20 mouse cellular contexts compared by ENCODE assay signal in the genomic region with DNA sequence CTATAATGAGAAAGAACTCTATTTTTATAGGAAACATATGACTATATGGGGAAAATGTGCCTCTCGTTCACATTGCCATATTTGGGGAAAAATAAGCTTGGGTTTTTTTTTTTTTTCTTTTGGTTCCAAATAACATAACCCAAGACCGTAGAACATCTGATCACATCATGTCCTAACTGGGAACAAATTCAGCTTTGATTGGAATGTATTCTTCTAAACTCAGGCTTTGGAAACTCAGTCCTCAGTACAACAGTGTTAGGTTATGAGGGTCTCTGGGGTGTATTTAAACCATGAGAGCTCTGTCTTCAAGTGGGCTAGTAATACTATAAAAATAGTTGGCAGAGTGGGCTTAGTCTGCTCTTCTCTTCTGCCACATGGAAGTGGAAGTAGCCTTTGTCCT.
A peak's percentile ranks its signal among the peaks of the same experiment; 100 is the strongest.
DNase-seq lines count a peak whose midpoint lies in the region; ATAC-seq and TF ChIP-seq lines count a peak whose summit lies in the region.
"Had no signal": no experiment of that assay in that cellular context is flagged by ENCODE, and none has a peak within 500 bp of the region (broad histone marks: within the 10 kb centered on the region; RNA-seq: fewer than 3 reads in every experiment).

No protein-coding gene starts in this region.

- no peak overlapping the region for H3K4me2 ChIP-seq in limb, embryonic 14.5 days (replicated peaks; ENCODE audit: low read depth, low read length, severe bottlenecking)
- H3K4me2 ChIP-seq in embryonic facial prominence, embryonic 15.5 days (replicated peaks): no peak overlapping the region
- H3K4me2 ChIP-seq: embryonic facial prominence, embryonic 12.5 days; forebrain, embryonic 13.5 days; forebrain, embryonic 15.5 days had no signal

- peak; percentile 34 for DNase-seq in limb, embryonic 14.5 days (ENCODE audit: low spot score)
- DNase-seq in limb, embryonic 10.5 days (ENCODE audit: low spot score): no peak
- no peak for DNase-seq in left cerebral cortex, postnatal 25 days (ENCODE audit: low spot score in 2 of 2)
- DNase-seq in thymus, postnatal 4 days: no peak
- DNase-seq: adrenal gland, adult 2 months; adrenal gland, postnatal 10 days; adrenal gland, postnatal 25 days; cerebellum, adult 11 months; cerebellum, adult 18-20 months; cerebellum, adult 8-10 months; cerebellum, adult 9-11 months; cerebellum, postnatal 14 days; cerebellum, postnatal 36 days; embryo, embryonic 11 days; forebrain, postnatal 0 days had no signal

- no peak overlapping the region for H3K4me3 ChIP-seq in limb, embryonic 14.5 days (replicated peaks; ENCODE audit: low read length)
- H3K4me3 ChIP-seq in limb, embryonic 10.5 days: no peak overlapping the region
- H3K4me3 ChIP-seq in embryonic facial prominence, embryonic 15.5 days (replicated peaks): no peak overlapping the region
- H3K4me3 ChIP-seq: embryonic facial prominence, embryonic 12.5 days; erythroblast, embryonic 14.5 days; forebrain, embryonic 13.5 days; forebrain, embryonic 15.5 days had no signal

- WGBS in limb, embryonic 14.5 days: 54% methylated on average over 2 of the region's 2 CpGs
- 89% methylated on average over 2 of the region's 2 CpGs for WGBS in limb, embryonic 10.5 days
- 36% methylated on average over 2 of the region's 2 CpGs for WGBS in embryonic facial prominence, embryonic 15.5 days

- no peak overlapping the region for H3K27ac ChIP-seq in limb, embryonic 14.5 days (replicated peaks; ENCODE audit: low read depth, low read length)
- no peak overlapping the region for H3K27ac ChIP-seq in limb, embryonic 10.5 days
- peak overlapping the region; percentile 71 for H3K27ac ChIP-seq in embryonic facial prominence, embryonic 15.5 days (replicated peaks)
- H3K27ac ChIP-seq: embryonic facial prominence, embryonic 12.5 days; forebrain, embryonic 13.5 days; forebrain, embryonic 15.5 days had no signal

- no peak for ATAC-seq in limb, embryonic 14.5 days (ENCODE audit: low FRiP score, low read depth)
- ATAC-seq in embryonic facial prominence, embryonic 15.5 days (ENCODE audit: insufficient number of reproducible peaks, low FRiP score, low TSS enrichment, low read depth): peak; percentile 65; the same call in 1 of the 2 replicates
- ATAC-seq: forebrain, embryonic 13.5 days; forebrain, embryonic 15.5 days; forebrain, postnatal 0 days had no signal

- no peaks in the 10 kb centered on the region for H3K27me3 ChIP-seq in limb, embryonic 14.5 days (ENCODE audit: control insufficient read depth, insufficient read depth, low read length)
- no peaks in the 10 kb centered on the region for H3K27me3 ChIP-seq in limb, embryonic 10.5 days (ENCODE audit: low read depth, poor library complexity, severe bottlenecking)
- H3K27me3 ChIP-seq in embryonic facial prominence, embryonic 15.5 days: no peaks in the 10 kb centered on the region
- H3K27me3 ChIP-seq: embryonic facial prominence, embryonic 12.5 days; forebrain, embryonic 13.5 days; forebrain, embryonic 15.5 days had no signal

- no peak overlapping the region for H3K9ac ChIP-seq in limb, embryonic 14.5 days (ENCODE audit: low read depth, low read length, severe bottlenecking)
- no peak overlapping the region for H3K9ac ChIP-seq in embryonic facial prominence, embryonic 15.5 days
- H3K9ac ChIP-seq: embryonic facial prominence, embryonic 12.5 days; forebrain, embryonic 13.5 days; forebrain, embryonic 15.5 days; forebrain, postnatal 0 days had no signal

- no peaks in the 10 kb centered on the region for H3K36me3 ChIP-seq in limb, embryonic 14.5 days (ENCODE audit: control insufficient read depth, insufficient read depth, low read length)
- H3K36me3 ChIP-seq in limb, embryonic 10.5 days: no peaks in the 10 kb centered on the region
- no peaks in the 10 kb centered on the region for H3K36me3 ChIP-seq in embryonic facial prominence, embryonic 15.5 days
- H3K36me3 ChIP-seq: embryonic facial prominence, embryonic 12.5 days; forebrain, embryonic 15.5 days had no signal

- no peak for TF ChIP-seq POLR2A in limb, embryonic 14.5 days (IDR thresholded peaks at IDR 0.05; ENCODE audit: borderline replicate concordance, extremely low read depth, insufficient read depth, insufficient read length)

- H3K4me1 ChIP-seq in limb, embryonic 14.5 days (ENCODE audit: control insufficient read depth, insufficient read depth, low read length): no peaks in the 10 kb centered on the region
- H3K4me1 ChIP-seq in limb, embryonic 10.5 days: no peaks in the 10 kb centered on the region
- peaks cover 13% of the 10 kb centered on the region for H3K4me1 ChIP-seq in embryonic facial prominence, embryonic 15.5 days
- H3K4me1 ChIP-seq: embryonic facial prominence, embryonic 12.5 days had no signal

- no peaks in the 10 kb centered on the region for H3K9me3 ChIP-seq in limb, embryonic 14.5 days (ENCODE audit: control insufficient read depth, low read length)
- no peaks in the 10 kb centered on the region for H3K9me3 ChIP-seq in limb, embryonic 10.5 days (replicated peaks)
- no peaks in the 10 kb centered on the region for H3K9me3 ChIP-seq in embryonic facial prominence, embryonic 15.5 days (replicated peaks)
- H3K9me3 ChIP-seq: embryonic facial prominence, embryonic 12.5 days; forebrain, embryonic 13.5 days; forebrain, embryonic 15.5 days had no signal

- intact Hi-C loops in left cerebral cortex, postnatal 25 days (cut with DNase I): no loop called here
